10 mouse cellular contexts compared by ENCODE assay signal in the genomic region with DNA sequence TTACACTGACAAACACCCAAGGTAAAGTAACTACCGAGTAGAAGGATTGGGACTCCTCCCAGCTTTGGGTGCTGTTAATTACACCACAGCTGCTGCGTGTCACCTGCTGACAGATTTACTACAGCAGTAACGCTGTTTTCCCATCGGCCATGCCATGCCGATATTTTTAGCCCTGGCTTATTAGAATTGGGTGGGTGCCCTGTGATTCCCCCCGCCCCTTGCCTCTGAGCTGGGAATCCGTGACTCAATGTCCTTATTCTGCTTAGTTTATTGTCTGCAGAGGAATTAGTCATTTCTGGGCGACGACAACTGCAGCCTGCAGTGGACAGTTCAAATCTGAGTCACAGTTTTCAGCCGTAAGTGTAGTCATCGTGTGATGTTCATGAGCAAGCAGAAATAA. TPM values are rescaled to one million over a fixed set of nuclear protein-coding genes. Genes with fewer than 3 reads are reported as not detected.
DNase-seq lines count a peak whose midpoint lies in the region; ATAC-seq and TF ChIP-seq lines count a peak whose summit lies in the region.
"Had no signal": no experiment of that assay in that cellular context is flagged by ENCODE, and none has a peak within 500 bp of the region (broad histone marks: within the 10 kb centered on the region; RNA-seq: fewer than 3 reads in every experiment).

No protein-coding gene starts in this region.

- H3K9me3 ChIP-seq in heart, embryonic 16.5 days (replicated peaks; ENCODE audit: control insufficient read depth, low read length) = no peaks in the 10 kb centered on the region
- H3K9me3 ChIP-seq: embryonic facial prominence, embryonic 13.5 days had no signal

- no peak for DNase-seq in heart, adult 2 months
- DNase-seq in 416B (ENCODE audit: low read depth) = peak; percentile 43
- peak; percentile 36 for DNase-seq in brain, embryonic 14.5 days (ENCODE audit: low read depth)
- DNase-seq in layer of hippocampus, adult 8-10 months (ENCODE audit: low spot score in 2 of 2) = peak; percentile 8 to 9
- DNase-seq in embryo, embryonic 11 days = no peak
- DNase-seq in cerebellum, postnatal 14 days = no peak

- WGBS in heart, embryonic 16.5 days = 34% methylated on average over 11 of the region's 11 CpGs
- WGBS in heart, adult 2 months = 32% methylated on average over 11 of the region's 11 CpGs

- TF ChIP-seq EP300 in heart, adult 2 months (IDR thresholded peaks at IDR 0.05; ENCODE audit: insufficient read depth, low read depth, low read length) = no peak

- H3K79me2 ChIP-seq in heart, adult 2 months (replicated peaks; ENCODE audit: control insufficient read depth, insufficient read depth, low read length) = no peaks in the 10 kb centered on the region

- H3K27me3 ChIP-seq in heart, embryonic 16.5 days (ENCODE audit: control insufficient read depth, insufficient read depth, low read length) = no peaks in the 10 kb centered on the region
- H3K27me3 ChIP-seq in heart, adult 2 months (ENCODE audit: control insufficient read depth, insufficient read depth, low read length) = no peaks in the 10 kb centered on the region
- H3K27me3 ChIP-seq: embryonic facial prominence, embryonic 13.5 days had no signal

- H3K4me3 ChIP-seq in heart, embryonic 16.5 days (ENCODE audit: low read length) = no peak overlapping the region; the same call in 1 of the 2 replicates
- no peak overlapping the region for H3K4me3 ChIP-seq in heart, adult 2 months
- H3K4me3 ChIP-seq: embryonic facial prominence, embryonic 13.5 days had no signal

- no peaks in the 10 kb centered on the region for H3K36me3 ChIP-seq in heart, embryonic 16.5 days (ENCODE audit: control insufficient read depth, insufficient read depth)
- H3K36me3 ChIP-seq in heart, adult 2 months (ENCODE audit: control insufficient read depth, insufficient read depth, low read length) = no peaks in the 10 kb centered on the region; the same call in 1 of the 2 replicates
- H3K36me3 ChIP-seq: embryonic facial prominence, embryonic 13.5 days had no signal

- H3K4me1 ChIP-seq in heart, embryonic 16.5 days (ENCODE audit: control insufficient read depth, insufficient read depth, low read length) = peaks cover 24% of the 10 kb centered on the region
- H3K4me1 ChIP-seq in heart, adult 2 months (ENCODE audit: control insufficient read depth, insufficient read depth, low read length) = no peaks in the 10 kb centered on the region; the same call in 1 of the 2 replicates
- H3K4me1 ChIP-seq: embryonic facial prominence, embryonic 13.5 days had no signal

- intact Hi-C loops in heart, adult 2 months (cut with DNase I) = no loop called here

- TF ChIP-seq POLR2A in heart, adult 2 months (IDR thresholded peaks at IDR 0.05; ENCODE audit: insufficient read depth, low read depth, low read length) = no peak
- no peak for TF ChIP-seq POLR2A in brain, embryonic 14.5 days (IDR thresholded peaks at IDR 0.05; ENCODE audit: borderline replicate concordance, extremely low read depth, insufficient read depth, insufficient read length, poor library complexity, severe bottlenecking)

- peak overlapping the region; percentile 8; the same call in 1 of the 2 replicates for H3K4me2 ChIP-seq in heart, embryonic 16.5 days (ENCODE audit: low read depth, low read length)
- H3K4me2 ChIP-seq: embryonic facial prominence, embryonic 13.5 days had no signal

- ATAC-seq in heart, embryonic 16.5 days (replicated peaks; ENCODE audit: extremely low read depth, insufficient read depth, low FRiP score) = peak; percentile 60
- no peak for ATAC-seq in activated CD4-positive, CD25-positive, alpha-beta regulatory T cell, adult 4 months

- peak overlapping the region; percentile 76 for H3K27ac ChIP-seq in heart, embryonic 16.5 days (ENCODE audit: low read length)
- H3K27ac ChIP-seq in heart, adult 2 months = no peak overlapping the region
- H3K27ac ChIP-seq: embryonic facial prominence, embryonic 13.5 days; liver, embryonic 14.5 days had no signal

- 0 out of 2 replicates have a peak overlapping the region, but pooled peaks have one; percentile 33 for H3K9ac ChIP-seq in heart, embryonic 16.5 days (ENCODE audit: low read length)
- H3K9ac ChIP-seq in heart, adult 2 months (ENCODE audit: low read depth, low read length) = no peak overlapping the region; the same call in 1 of the 2 replicates
- H3K9ac ChIP-seq: embryonic facial prominence, embryonic 13.5 days; liver, embryonic 14.5 days had no signal

- no peak for TF ChIP-seq CTCF in heart, adult 2 months (IDR thresholded peaks at IDR 0.05)
- TF ChIP-seq CTCF in brain, embryonic 14.5 days (IDR thresholded peaks at IDR 0.05; ENCODE audit: borderline replicate concordance, extremely low read depth, insufficient read depth, insufficient read length) = no peak

RNA-seq across cellular contexts. Expression of a gene that starts 7.3 kb away (rescaled TPM):
- polyA plus RNA-seq in heart, embryonic 16.5 days (2015; fragmentation: Nextera tagmentation; extraction: Ambion mirVana) = 16.9 and 23.0 TPM in 2 replicates
- 10 to 100 TPM; 76.2 to 93.4 TPM for total RNA-seq in heart, adult 2 months (2021)
- 58.7 and 64.9 TPM in 2 replicates for polyA plus RNA-seq in heart, adult 2 months (2012; rRNA removed)
- 26.3 and 31.1 TPM in 2 replicates for polyA plus RNA-seq in brain, embryonic 14.5 days (2012; rRNA removed)
- total RNA-seq in layer of hippocampus, adult 8-10 months (2022) = 10 to 100 TPM; 61.6 to 80.0 (median 69.9) TPM
- polyA plus RNA-seq in activated CD4-positive, CD25-positive, alpha-beta regulatory T cell, adult 4 months (2017; shearing (Covaris generic)) = 1 to 10 TPM in 1 of 2 experiments, not detected in 1; 1.3 TPM

Comparison
In these comparisons a context has a peak if more than half of its experiments do, and no peak if none do; other contexts are left out.
1. DNase-seq: peak in 416B (single experiment), brain, embryonic 14.5 days (single experiment) and layer of hippocampus, adult 8-10 months (2 of 2); none in heart, adult 2 months (0 of 2), embryo, embryonic 11 days (single experiment) and cerebellum, postnatal 14 days (0 of 2).